Mouse (Mus musculus) granulocyte monocyte progenitor cell, adult 5-6 weeks (primary cell): ENCODE measurements around the gene Aarsd1. TPM values are rescaled to one million over a fixed set of nuclear protein-coding genes. Genes with fewer than 3 reads are reported as not detected.
"Not testable (repeated sequence)": the region's sequence is repeated elsewhere in the genome, so short reads cannot be mapped to it uniquely, and the experiment has no call there.

Source experiments
- ATAC-seq: replicated peaks from 2 replicates; pipeline ENCODE4 v1.8.0; 2016; ENCODE audit warnings: mild to moderate bottlenecking, moderate TSS enrichment, inconsistent platforms; ENCODE audit not compliant: poor library complexity, severe bottlenecking
- total RNA-seq, 2 experiments: library from RNA; stranded (forward) in 1 of 2; stranded (reverse) in 1 of 2; fragments of 200-712, 200-1000 nt in 1 of 2; fragments of >200 nt in 1 of 2; fragmentation: Nextera tagmentation in 1 of 2; gene quantifications; 2 replicates each; pipeline ENCODE4 v1.2.3; 2014 to 2017

The Aarsd1 gene
- total RNA-seq (2014; fragmentation: Nextera tagmentation) (59.3 and 82.3 TPM in 2 replicates), total RNA-seq (2017) (63.1 and 74.5 TPM in 2 replicates)

DNA sequence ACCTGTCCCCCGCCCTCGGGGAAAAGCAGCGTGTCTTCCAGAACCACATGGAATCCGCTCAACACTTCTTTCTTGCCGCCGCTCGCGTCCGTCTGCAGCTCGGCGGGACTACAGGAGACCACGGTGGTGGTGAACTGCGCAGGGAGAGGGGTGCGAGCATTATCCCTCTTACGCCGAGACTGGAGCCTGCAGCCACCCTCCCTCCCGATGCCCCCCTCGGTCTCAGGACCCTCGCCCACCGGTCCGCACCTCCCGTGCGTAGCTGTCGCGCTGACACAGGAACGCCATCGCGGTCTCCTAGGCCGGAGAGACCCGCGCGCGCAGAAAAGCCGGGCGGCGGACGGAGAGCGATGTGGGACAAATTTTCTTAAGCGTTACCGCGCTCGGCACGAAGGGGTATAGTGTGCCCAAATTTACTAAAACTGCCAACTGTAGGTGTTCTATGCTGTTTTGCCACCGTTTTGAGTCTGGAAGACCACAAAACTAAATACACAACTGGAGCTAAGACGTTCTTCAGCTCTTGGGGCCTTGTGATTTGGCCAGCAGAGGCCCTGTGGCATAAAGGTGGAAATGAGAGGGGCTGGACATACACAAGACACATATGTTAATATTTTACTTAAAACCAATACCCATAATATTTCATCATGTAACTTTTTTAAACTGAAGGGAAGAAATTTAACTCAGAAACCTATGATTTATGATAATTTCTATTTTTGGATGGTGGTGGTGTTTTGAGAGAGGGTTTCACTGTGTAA is at the start of gene Aarsd1:
Gene Aarsd1, minus strand, starts transcription at position 515 of the 755 bp plus-strand sequence.
- peak; percentile 87 for ATAC-seq

DNA sequence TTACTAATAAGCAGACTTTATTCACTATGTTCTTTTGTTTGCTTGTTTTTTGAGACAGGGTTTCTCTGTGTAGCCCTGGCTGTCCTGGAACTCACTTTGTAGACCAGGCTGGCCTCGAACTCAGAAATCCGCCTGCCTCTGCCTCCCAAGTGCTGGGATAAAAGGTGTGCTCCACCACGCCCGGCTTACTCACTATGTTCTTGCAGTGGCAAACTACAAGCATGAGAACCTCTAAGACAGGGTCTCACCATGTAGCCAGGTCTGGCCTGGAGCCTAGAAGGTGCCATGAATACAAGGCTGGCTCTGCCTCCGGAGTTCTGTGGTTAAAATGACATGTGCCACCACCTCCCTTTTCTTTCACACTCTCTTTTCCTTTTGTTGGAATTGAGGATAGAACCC is 49.1 kb upstream of the Aarsd1 start:
- not testable (repeated sequence) for ATAC-seq

GRCm38 (mm10) chr11:101465869-101466551 is 48.6 kb upstream of the Aarsd1 start, which contains the start of gene Vat1:
Gene Vat1, minus strand, starts transcription at chr11:101466230.
- peak; percentile 37 for ATAC-seq

DNA sequence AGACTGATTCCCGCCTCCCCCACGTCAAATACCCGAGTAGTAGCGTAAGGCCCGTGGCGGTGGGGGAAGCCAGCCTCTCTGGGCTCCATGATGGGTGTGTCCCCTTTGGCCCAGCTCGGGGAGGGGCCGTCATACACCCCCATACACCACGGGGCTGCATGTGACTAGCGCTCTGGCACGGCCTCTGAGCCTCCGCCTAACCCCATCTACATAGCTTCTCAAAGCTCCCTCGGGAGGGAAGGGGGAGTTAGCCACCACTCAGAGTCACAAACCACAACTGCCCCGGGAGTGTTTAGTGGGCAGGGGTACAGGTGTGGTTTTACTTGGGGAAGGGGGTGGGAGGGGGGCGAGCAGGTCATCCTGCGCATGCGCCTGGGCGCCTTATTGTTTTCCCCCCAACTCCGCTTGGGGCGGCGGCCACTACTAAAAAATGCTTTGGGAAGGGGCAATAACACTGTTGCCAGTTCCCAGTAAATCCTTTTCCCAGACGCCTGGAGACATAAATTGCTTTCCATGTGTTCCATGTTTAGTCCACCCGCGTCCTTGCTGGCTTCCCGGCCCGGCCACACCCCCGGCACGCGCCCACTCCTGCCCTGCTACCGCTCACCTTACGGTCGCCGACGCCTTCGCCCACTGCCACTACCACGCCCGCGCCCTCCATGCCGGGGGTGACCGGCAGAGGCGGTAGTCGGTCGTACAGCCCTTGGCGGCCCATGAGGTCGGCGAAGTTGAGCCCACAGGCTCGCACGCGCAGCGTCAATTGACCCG is 47.9 kb upstream of the Aarsd1 start:
- ATAC-seq, result peak; percentile 26

- ATAC-seq, result peak; percentile 13
Measured at GRCm38 (mm10) chr11:101464211-101465100, 47.0 kb upstream of the Aarsd1 start, which contains the start of gene Rnd2. Gene Rnd2, plus strand, starts transcription at chr11:101464999.

GRCm38 (mm10) chr11:101462583-101463440 is 45.4 kb upstream of the Aarsd1 start:
- ATAC-seq, result peak; percentile 23

DNA sequence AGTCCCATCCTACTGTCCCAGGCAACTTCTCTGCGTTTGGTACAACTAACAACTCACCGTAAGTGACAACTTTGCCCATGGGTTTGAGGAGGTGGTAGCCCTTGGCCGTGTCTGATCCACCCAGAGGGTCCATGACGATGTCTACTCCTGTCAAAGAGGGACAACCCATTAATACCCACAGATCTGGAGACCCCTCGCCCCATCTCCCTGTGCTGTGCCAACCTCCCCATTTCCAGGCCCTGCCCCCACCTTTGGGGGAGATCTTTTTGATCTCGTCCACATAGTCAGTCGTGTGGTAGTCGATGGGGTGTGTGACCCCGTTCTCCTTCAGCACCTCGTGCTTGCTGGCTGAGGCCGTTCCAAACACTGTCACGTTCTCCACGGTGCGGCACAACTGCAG is 44.7 kb upstream of the Aarsd1 start:
- ATAC-seq, result no peak

DNA sequence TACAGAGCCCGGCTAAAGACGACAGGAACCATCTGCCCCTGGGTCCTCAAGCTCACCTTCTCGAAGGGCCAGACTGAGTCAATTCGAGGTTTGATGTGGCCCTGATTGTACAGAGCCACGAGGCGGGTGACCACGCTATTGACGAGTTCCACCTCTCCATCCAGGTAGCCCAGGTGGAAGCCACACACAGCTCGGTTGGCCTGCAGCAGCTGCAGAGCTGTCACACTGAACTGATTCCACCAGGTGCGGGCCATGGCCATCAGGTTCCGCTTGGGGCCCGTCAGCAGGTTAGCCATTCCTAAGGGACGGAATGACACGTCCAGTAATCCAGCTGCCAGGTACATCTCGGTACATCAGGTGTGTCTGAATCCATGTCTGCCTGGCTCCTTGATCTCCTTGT is 42.9 kb upstream of the Aarsd1 start:
- ATAC-seq, result no peak

DNA sequence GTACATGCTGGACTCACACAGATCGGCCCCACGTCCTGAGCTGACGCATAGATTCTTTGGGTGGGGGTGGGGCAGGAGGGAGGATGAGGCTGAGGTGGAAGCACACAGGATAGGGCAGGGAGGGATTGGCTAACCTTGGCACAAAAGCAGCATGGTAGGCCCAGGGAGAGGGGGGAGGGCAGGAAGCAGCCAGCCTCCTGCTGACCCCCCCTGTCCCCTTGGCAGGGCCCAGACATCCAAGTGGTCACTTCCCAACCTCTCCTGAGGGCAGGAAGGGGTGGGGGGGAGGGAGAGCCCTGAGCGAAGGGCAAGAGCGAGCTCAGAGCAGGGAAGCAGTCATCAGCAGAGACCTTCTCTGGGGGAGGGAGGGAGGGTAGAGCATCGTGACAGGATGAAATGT is 42.3 kb upstream of the Aarsd1 start:
- ATAC-seq, result no peak

- no peak for ATAC-seq
Measured at GRCm38 (mm10) chr11:101458217-101458616, 40.8 kb upstream of the Aarsd1 start.

DNA sequence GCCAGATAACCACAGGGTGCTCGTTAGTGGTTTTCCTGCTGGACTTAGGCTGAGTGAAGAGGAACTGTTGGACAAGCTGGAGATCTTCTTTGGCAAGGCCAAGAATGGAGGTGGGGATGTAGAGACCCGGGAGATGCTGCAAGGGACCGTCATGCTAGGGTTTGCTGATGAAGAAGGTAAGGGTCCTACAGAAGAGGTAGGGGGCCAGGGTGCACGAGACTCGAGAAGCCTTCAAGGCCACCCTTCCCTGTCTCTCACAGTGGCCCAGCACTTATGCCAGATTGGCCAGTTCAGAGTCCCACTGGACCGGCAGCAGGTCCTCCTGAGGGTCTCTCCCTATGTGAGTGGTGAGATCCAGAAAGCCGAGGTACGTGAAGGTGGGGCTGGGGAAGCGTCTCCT is 40.2 kb upstream of the Aarsd1 start:
- no peak for ATAC-seq

DNA sequence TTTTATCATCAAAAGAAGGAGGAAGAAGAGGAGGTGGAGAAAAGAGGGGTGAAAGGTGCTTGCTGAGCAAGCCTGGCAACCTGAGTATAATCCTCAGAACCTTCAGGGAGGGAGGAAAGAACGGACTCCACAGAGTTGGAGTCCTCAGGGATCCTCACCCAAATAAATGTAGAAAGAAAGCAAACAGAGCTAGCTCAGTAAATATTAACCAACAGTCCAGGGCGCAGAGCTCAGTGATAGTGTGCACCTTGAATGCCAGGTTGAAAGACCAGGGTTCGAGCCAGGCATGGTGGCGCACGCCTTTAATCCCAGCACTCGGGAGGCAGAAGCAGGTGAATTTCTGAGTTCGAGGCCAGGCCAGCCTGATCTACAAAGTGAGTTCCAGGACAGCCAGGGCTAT is 38.2 kb upstream of the Aarsd1 start:
- no peak for ATAC-seq

DNA sequence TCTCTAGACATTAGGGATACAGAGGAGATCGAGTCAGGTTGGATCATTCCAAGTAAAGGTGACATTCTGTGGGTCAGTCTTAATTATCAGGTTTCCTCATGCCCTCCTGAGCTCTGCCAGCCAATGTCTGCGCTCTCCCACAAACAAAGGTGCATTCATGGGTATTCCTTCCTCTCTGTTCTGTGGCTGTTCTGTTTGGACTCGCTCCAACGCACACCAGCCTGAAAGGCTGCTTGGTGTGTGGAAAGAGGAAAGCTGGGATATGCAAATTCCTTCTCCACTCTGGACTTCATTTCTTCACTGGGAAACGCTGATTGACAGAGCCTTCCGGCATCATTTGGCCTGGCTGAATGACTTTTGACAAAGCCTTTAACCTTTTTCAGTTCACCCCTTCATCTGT is 37.3 kb upstream of the Aarsd1 start:
- ATAC-seq, result no peak

DNA sequence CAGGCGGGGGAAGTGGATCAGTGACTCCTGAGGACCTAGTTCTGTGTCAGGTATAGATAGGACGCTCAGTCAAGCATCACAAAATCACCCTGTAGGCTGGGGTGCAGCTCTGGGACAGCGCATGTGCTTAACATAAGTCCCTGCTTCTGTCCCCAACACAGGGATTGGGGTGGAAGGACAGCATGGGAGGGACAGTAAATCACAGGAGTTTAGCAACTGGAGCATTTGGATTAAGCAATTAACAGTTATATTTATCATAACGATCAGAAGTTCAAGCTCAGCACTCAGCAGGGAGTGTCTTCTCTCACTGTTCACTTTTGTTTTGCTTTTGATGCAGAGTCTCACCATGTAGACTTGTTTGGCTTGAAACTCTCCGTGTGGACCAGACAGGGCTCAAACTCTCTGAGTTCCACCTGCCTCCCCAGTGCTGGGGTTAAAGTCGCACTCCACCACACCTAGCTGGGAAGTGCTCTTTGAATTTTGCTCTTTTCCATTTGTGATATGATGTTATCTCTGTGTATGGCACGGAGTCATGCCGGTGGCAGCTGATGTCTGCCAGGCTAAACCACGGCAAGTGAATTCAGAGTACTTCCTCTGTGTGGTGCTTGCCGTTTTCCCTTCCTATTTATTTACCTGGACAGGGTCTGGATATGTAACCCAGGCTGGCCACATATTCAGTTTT is 34.8 kb upstream of the Aarsd1 start:
- ATAC-seq, result no peak

DNA sequence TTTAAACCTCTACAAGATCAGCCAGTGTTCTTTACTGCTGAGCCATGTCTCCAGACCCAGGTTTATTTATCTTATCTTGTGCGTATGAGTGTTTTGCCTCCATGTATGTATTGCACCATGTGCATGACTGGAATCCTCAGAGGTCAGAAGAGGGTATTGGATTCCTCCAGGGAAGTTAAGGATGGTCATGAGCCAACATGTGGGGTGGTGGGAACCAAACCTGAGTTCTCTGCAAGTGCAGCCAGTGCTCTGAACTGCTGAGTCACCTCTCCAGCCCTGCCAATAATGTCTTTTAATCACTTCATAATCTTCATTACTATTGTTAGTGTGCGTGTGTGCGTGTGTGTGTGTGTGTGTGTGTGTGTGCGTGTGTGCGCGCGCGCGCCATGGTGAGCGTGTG is 34.1 kb upstream of the Aarsd1 start:
- ATAC-seq, result no peak

DNA sequence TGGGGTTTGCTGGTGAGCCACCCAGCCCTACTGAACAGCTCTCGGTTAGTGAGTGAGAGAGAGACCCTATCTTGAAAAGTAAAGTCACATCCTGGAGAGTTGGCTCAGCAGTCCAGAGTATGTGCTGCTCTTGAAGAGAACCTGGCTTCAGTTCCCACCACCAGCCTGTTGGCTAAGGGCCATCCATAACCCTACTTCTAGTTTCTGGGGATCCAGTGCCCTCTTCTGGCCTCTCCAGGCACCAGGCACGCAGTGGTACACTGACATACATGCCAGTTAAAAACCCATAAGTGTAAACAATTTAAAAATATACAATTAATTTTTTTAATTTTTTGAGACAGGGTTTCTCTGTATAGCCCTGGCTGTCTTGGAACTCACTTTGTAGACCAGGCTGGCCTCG is 33.0 kb upstream of the Aarsd1 start:
- ATAC-seq, result peak; percentile 49

GRCm38 (mm10) chr11:101449596-101449995 is 32.2 kb upstream of the Aarsd1 start:
- ATAC-seq, result not testable (repeated sequence)

DNA sequence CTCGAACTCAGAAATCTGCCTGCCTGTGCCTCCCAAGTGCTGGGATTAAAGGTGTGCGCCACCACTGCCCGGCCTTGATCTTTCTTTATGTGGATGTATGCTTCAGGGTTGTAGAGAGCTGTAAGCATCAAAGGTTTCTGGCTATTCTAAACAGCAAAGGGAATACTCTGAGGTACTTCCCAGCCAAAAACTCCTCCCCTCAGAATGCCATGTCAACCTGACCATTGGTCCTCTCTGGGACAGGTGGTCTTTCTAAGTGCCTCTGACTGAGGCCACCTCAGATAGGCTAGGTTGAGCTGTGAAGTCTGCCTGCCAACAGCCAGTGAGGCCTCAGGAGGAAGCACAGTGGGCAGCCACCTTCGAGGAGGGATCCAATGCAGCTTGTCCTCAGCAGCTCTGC is 31.5 kb upstream of the Aarsd1 start:
- peak; percentile 28 for ATAC-seq
